ENCODE assay signal across 16 mouse cellular contexts in genomic region chr14:120626936-120627277, GRCm38 (mm10).
DNase-seq lines count a peak whose midpoint lies in the region; ATAC-seq and TF ChIP-seq lines count a peak whose summit lies in the region.
"Had no signal": no experiment of that assay in that cellular context is flagged by ENCODE, and none has a peak within 500 bp of the region (broad histone marks: within the 10 kb centered on the region; RNA-seq: fewer than 3 reads in every experiment).

No protein-coding gene starts in this region.

- H3K9ac ChIP-seq in forebrain, embryonic 13.5 days, result no peak overlapping the region
- no peak overlapping the region for H3K9ac ChIP-seq in forebrain, embryonic 11.5 days (ENCODE audit: low read length)
- no peak overlapping the region for H3K9ac ChIP-seq in neural tube, embryonic 15.5 days (replicated peaks)
- H3K9ac ChIP-seq in hindbrain, embryonic 15.5 days, result no peak overlapping the region
- no peak overlapping the region for H3K9ac ChIP-seq in midbrain, postnatal 0 days (replicated peaks; ENCODE audit: low read length, poor library complexity, severe bottlenecking)
- no peak overlapping the region for H3K9ac ChIP-seq in kidney, embryonic 14.5 days (ENCODE audit: low read depth, low read length)
- H3K9ac ChIP-seq: kidney, embryonic 15.5 days; limb, embryonic 13.5 days; liver, embryonic 12.5 days had no signal

- H3K27ac ChIP-seq in forebrain, embryonic 13.5 days, result peak overlapping the region; percentile 45; the same call in 1 of the 2 replicates
- no peak overlapping the region for H3K27ac ChIP-seq in forebrain, embryonic 11.5 days (ENCODE audit: low read depth, low read length)
- 0 out of 2 replicates have a peak overlapping the region, but pooled peaks have one; percentile 54 for H3K27ac ChIP-seq in neural tube, embryonic 15.5 days (replicated peaks)
- H3K27ac ChIP-seq in hindbrain, embryonic 15.5 days (replicated peaks), result peak overlapping the region; percentile 69
- H3K27ac ChIP-seq in midbrain, postnatal 0 days (ENCODE audit: low read depth, low read length), result peak overlapping the region; percentile 85
- no peak overlapping the region for H3K27ac ChIP-seq in kidney, embryonic 14.5 days (ENCODE audit: low read depth, low read length)
- H3K27ac ChIP-seq: heart, embryonic 10.5 days; kidney, embryonic 15.5 days; limb, embryonic 13.5 days; liver, embryonic 12.5 days had no signal

- H3K9me3 ChIP-seq in forebrain, embryonic 13.5 days (replicated peaks), result no peaks in the 10 kb centered on the region
- no peaks in the 10 kb centered on the region for H3K9me3 ChIP-seq in forebrain, embryonic 11.5 days (ENCODE audit: control insufficient read depth, low read length)
- no peaks in the 10 kb centered on the region for H3K9me3 ChIP-seq in neural tube, embryonic 15.5 days (replicated peaks)
- no peaks in the 10 kb centered on the region for H3K9me3 ChIP-seq in hindbrain, embryonic 15.5 days
- H3K9me3 ChIP-seq in midbrain, postnatal 0 days (ENCODE audit: low read length), result no peaks in the 10 kb centered on the region
- H3K9me3 ChIP-seq in kidney, embryonic 14.5 days (ENCODE audit: control insufficient read depth, low read length), result no peaks in the 10 kb centered on the region
- H3K9me3 ChIP-seq: heart, embryonic 10.5 days; limb, embryonic 13.5 days; liver, embryonic 12.5 days had no signal

- no peaks in the 10 kb centered on the region for H3K36me3 ChIP-seq in forebrain, embryonic 13.5 days (ENCODE audit: poor library complexity, severe bottlenecking)
- H3K36me3 ChIP-seq in forebrain, embryonic 11.5 days (ENCODE audit: control insufficient read depth, insufficient read depth, low read length), result no peaks in the 10 kb centered on the region
- no peaks in the 10 kb centered on the region for H3K36me3 ChIP-seq in neural tube, embryonic 15.5 days
- no peaks in the 10 kb centered on the region for H3K36me3 ChIP-seq in hindbrain, embryonic 15.5 days
- H3K36me3 ChIP-seq in midbrain, postnatal 0 days (ENCODE audit: insufficient read depth, low read length), result no peaks in the 10 kb centered on the region
- no peaks in the 10 kb centered on the region for H3K36me3 ChIP-seq in kidney, embryonic 14.5 days (ENCODE audit: control insufficient read depth, insufficient read depth, low read length)
- H3K36me3 ChIP-seq: heart, embryonic 10.5 days; kidney, embryonic 15.5 days; limb, embryonic 13.5 days; liver, embryonic 12.5 days had no signal

- H3K4me3 ChIP-seq in forebrain, embryonic 13.5 days, result no peak overlapping the region
- H3K4me3 ChIP-seq in forebrain, embryonic 11.5 days (ENCODE audit: low read depth, low read length), result no peak overlapping the region
- no peak overlapping the region for H3K4me3 ChIP-seq in neural tube, embryonic 15.5 days (replicated peaks)
- H3K4me3 ChIP-seq in hindbrain, embryonic 15.5 days, result no peak overlapping the region
- 0 out of 2 replicates have a peak overlapping the region, but pooled peaks have one; percentile 6 for H3K4me3 ChIP-seq in midbrain, postnatal 0 days (ENCODE audit: low read depth, low read length)
- no peak overlapping the region for H3K4me3 ChIP-seq in kidney, embryonic 14.5 days (ENCODE audit: low read length)
- H3K4me3 ChIP-seq: heart, embryonic 10.5 days; kidney, embryonic 15.5 days; limb, embryonic 13.5 days; liver, embryonic 12.5 days had no signal

- TF ChIP-seq CTCF in midbrain, postnatal 0 days (IDR thresholded peaks at IDR 0.05), result no peak

- DNase-seq in forebrain, embryonic 11.5 days (ENCODE audit: low spot score), result no peak
- DNase-seq in neural tube, embryonic 10.5 days (ENCODE audit: extremely low spot score, low spot score), result no peak
- no peak for DNase-seq in midbrain, postnatal 0 days (ENCODE audit: low spot score)
- DNase-seq: adrenal gland, postnatal 10 days; cerebellum, adult 2 months; gastrocnemius, postnatal 10 days; heart, postnatal 4 days had no signal

- H3K27me3 ChIP-seq in forebrain, embryonic 13.5 days, result no peaks in the 10 kb centered on the region
- no peaks in the 10 kb centered on the region for H3K27me3 ChIP-seq in forebrain, embryonic 11.5 days (ENCODE audit: control insufficient read depth, insufficient read depth, low read length)
- no peaks in the 10 kb centered on the region for H3K27me3 ChIP-seq in neural tube, embryonic 15.5 days (replicated peaks)
- H3K27me3 ChIP-seq in hindbrain, embryonic 15.5 days, result no peaks in the 10 kb centered on the region
- H3K27me3 ChIP-seq in midbrain, postnatal 0 days (ENCODE audit: insufficient read depth, low read length), result no peaks in the 10 kb centered on the region
- H3K27me3 ChIP-seq in kidney, embryonic 14.5 days (ENCODE audit: control insufficient read depth, insufficient read depth, low read length), result no peaks in the 10 kb centered on the region
- H3K27me3 ChIP-seq: kidney, embryonic 15.5 days; limb, embryonic 13.5 days; liver, embryonic 12.5 days had no signal

- H3K4me2 ChIP-seq in forebrain, embryonic 13.5 days, result no peak overlapping the region
- no peak overlapping the region for H3K4me2 ChIP-seq in forebrain, embryonic 11.5 days (ENCODE audit: low read depth, low read length, severe bottlenecking)
- H3K4me2 ChIP-seq in neural tube, embryonic 15.5 days, result no peak overlapping the region
- no peak overlapping the region for H3K4me2 ChIP-seq in hindbrain, embryonic 15.5 days
- no peak overlapping the region for H3K4me2 ChIP-seq in midbrain, postnatal 0 days (ENCODE audit: low read depth, low read length, poor library complexity, severe bottlenecking)
- no peak overlapping the region for H3K4me2 ChIP-seq in kidney, embryonic 14.5 days (replicated peaks; ENCODE audit: low read depth, low read length)
- H3K4me2 ChIP-seq: kidney, embryonic 15.5 days; limb, embryonic 13.5 days; liver, embryonic 12.5 days had no signal

- no peak; the same call in 1 of the 2 replicates for ATAC-seq in forebrain, embryonic 13.5 days
- ATAC-seq in forebrain, embryonic 11.5 days (replicated peaks; ENCODE audit: low FRiP score), result no peak
- ATAC-seq in neural tube, embryonic 15.5 days (ENCODE audit: low FRiP score), result no peak
- ATAC-seq in hindbrain, embryonic 15.5 days (ENCODE audit: low FRiP score, low read depth), result 0 out of 2 replicates have a peak, but pooled peaks have one; percentile 15
- ATAC-seq in midbrain, postnatal 0 days (ENCODE audit: low FRiP score), result no peak
- ATAC-seq in kidney, embryonic 14.5 days (ENCODE audit: low FRiP score, low TSS enrichment), result no peak
- ATAC-seq in erythroid progenitor cell, adult 5-6 weeks (replicated peaks; ENCODE audit: low FRiP score, poor library complexity, severe bottlenecking), result no peak
- ATAC-seq: liver, embryonic 12.5 days had no signal

- 63% methylated on average over 4 of the region's 4 CpGs for WGBS in forebrain, embryonic 13.5 days
- 77% methylated on average over 4 of the region's 4 CpGs for WGBS in forebrain, embryonic 11.5 days
- 73% methylated on average over 4 of the region's 4 CpGs for WGBS in neural tube, embryonic 15.5 days
- 68% methylated on average over 4 of the region's 4 CpGs for whole genome bisulfite sequencing in hindbrain, embryonic 15.5 days
- WGBS in midbrain, postnatal 0 days, result 55% methylated on average over 4 of the region's 4 CpGs
- WGBS in kidney, embryonic 14.5 days, result 72% methylated on average over 4 of the region's 4 CpGs

- H3K4me1 ChIP-seq in forebrain, embryonic 13.5 days, result peaks cover 7% of the 10 kb centered on the region; the same call in 1 of the 2 replicates
- H3K4me1 ChIP-seq in forebrain, embryonic 11.5 days (replicated peaks; ENCODE audit: control insufficient read depth, insufficient read depth, low read length), result no peaks in the 10 kb centered on the region
- H3K4me1 ChIP-seq in neural tube, embryonic 15.5 days, result peaks cover 6% of the 10 kb centered on the region; the same call in 1 of the 2 replicates
- no peaks in the 10 kb centered on the region; the same call in 1 of the 2 replicates for H3K4me1 ChIP-seq in hindbrain, embryonic 15.5 days (replicated peaks)
- peaks cover 8% of the 10 kb centered on the region; the same call in 1 of the 2 replicates for H3K4me1 ChIP-seq in midbrain, postnatal 0 days (ENCODE audit: insufficient read depth, low read length)
- H3K4me1 ChIP-seq in kidney, embryonic 14.5 days (ENCODE audit: control insufficient read depth, insufficient read depth, low read length), result no peaks in the 10 kb centered on the region
- H3K4me1 ChIP-seq: heart, embryonic 10.5 days; kidney, embryonic 15.5 days; limb, embryonic 13.5 days; liver, embryonic 12.5 days had no signal

Comparison
In these comparisons a context has a peak if more than half of its experiments do, and no peak if none do; other contexts are left out.
1. H3K27ac ChIP-seq: peak in forebrain, embryonic 13.5 days (single experiment), neural tube, embryonic 15.5 days (single experiment), hindbrain, embryonic 15.5 days (single experiment) and midbrain, postnatal 0 days (single experiment); none in forebrain, embryonic 11.5 days (single experiment) and kidney, embryonic 14.5 days (single experiment).